Mouse (Mus musculus) A20 (cell line): Measurements from ENCODE around the gene Sowahd.
A peak's percentile ranks its signal among the peaks of the same experiment; 100 is the strongest.
"Not testable (repeated sequence)": the region's sequence is repeated elsewhere in the genome, so short reads cannot be mapped to it uniquely, and the experiment has no call there.

Experiments
- DNase-seq: peaks from one replicate; pipeline ENCODE4 v3.0.0-alpha.2; 2011; ENCODE audit warnings: low read depth, low spot score

The Sowahd gene

DNA sequence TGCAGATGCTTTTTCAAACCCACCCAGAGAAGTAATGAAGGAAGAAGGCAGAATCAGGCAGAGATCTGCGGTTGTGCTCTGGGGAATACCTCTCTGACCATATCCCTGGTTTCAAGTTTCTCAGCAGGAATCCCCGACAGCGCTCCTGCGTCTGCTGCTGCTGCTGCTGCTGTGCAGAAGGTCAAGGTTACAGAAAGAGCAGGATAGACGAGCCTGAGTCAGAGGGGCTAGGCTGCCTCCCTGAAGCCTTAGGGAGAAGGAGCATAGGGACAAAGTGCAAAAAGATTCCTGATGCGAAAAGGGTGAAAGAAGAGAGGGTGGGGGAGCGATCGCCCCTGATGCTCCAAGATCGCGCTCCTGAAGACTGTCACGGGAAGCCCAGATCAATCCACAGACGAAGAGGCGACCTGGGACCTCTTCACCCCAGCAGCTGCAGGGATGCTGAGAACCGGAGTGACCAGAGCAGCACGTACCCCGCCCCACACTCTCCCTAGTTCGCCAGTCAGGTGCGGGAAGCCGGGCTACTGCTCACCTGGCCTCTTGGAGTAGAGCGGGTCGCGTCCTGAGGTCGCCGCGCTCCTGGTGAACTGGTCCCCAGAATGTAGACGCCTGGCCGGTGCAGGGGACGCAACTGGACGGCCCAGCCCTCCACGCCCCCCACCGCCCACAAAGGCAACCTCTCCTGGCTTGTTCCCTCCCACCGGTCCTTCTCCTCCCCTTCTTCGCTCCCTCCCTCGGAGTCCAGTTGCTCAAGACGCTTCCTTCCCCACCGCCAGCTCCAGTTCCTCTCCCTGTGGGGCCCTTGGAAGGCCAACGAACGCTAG, at the start of gene Sowahd:
TSS of gene Sowahd (plus strand) at position 780 of the 824 bp plus-strand sequence.
- DNase-seq: no peak

DNA sequence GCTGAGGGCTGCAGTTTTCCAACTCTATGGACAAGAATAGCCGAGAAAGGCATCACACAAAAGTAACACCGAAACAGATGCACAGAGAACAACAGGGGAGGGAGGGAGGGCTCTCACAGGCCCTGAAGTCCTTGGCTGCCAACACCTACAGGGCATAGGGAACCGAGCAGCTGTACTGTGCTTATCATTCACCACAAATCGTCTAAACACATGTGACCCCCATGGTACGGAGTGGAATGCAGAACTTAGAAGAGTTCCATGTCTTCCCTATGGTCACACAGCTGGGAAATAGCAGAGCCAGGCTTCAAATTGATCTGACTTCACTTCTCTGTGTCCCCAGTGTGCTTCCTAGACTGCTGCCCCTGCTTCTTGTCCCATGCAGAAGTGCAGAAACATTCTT, 34.8 kb upstream of the Sowahd start:
- DNase-seq: no peak

DNA sequence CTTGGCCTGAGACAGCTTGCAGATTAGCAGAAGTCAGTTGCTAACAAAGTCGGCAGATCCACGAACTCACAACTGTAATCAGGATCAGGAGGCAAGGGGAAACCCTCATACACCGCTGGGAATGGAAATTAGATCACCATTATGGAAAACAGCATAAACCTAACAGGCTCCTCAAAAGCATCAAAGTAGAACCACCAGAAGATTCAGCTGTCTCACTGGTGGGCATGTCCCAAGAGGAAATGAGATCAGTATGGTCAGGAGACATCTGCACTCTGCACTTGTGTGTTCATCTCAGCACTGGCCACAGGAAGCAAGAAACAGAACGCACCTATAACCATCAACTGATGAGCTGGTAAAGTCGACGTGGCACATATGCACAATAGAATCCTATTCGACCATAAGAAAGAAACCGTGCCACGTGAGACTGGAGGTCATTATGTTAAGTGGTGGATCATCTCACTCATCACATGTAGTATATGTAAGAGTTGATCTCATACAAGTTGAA, 30.4 kb upstream of the Sowahd start:
- DNase-seq: no peak

DNA sequence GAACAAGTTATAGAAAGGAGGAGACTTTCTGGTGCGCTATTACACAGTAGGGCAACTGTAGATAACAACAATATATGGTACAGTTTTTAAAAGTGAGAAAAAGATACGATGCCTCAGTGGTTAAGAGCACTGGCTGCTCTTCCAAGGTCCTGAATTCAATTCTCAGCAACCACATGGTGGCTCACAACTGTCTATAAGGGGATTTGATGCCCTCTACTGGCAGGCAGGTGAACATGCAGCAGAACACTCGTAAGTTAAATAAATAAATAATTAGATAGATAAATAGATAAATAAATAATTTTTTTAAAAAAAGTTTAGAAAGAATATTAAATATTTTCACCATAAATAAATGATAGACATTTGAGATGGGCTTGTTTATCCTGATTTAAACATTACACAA, 29.6 kb upstream of the Sowahd start:
- peak; percentile 47 for DNase-seq

DNA sequence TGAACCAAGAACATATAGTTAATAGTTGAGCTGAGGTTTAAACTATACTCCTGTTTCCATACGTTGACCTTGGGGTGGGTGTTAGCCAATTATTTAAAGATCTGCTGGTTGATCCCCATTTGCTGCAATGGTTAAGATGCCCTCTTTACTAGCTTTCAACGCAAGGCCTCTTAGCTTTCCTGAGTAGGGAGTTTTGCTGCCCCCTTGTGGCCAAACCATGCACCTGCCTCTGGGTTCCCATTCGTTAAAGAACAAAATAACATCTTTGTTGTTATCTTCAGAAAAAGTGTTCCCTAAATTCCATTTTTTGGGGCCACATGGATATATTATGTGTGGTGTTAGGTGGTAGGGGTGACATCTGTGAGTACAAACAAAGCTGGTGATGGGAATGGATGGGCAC, 26.0 kb upstream of the Sowahd start:
- peak; percentile 55 for DNase-seq

DNA sequence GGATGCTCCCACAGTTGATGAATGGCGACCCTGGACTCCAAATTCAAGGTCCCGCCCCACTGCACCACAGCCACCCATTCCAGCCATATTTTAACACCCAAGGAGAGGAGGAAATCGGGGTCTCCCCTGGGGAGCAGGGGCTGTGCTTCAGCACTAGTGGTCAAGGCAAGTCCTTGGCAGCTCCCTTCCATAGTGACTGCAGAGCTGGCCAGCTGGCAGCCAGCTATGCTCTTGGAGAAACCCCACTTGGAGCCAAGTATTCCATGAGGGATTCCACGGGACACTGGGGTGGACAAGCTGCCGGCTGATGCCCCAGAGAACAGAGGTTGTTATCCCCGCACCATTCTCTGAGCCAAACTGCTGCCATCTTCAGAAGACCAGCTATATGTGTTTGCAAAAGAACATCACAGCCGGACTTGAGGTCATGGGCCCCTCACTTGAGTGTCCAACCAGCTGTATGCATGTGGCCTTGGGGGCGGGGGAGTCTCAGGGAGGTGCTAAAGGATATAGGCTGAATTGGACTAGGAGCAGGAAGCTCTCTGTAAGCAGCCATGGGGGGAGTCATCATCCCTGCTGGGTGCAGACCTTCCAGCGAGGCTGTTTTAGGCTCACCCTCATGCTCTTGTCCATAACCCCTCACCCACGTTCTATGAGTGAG, 24.9 kb upstream of the Sowahd start:
- no peak for DNase-seq

DNA sequence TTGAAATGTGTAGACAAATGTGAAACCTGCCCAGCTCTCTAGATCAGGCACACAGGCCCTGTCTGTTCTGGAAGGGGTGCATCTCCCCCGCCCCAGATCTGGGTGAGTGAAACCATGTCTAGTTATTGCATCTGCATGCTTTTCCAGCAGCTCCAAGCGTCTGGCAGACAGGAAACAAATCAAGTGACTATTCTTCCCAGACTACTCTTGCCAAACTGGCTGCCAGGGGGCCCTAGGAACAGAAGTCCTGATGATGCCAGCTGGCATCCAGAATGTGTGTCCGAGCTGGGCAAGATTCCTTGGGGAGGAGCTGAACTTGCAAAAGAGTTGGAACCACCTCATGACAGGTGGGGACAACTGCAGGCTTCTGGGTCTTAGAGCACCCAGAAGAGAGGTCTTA, 20.3 kb upstream of the Sowahd start:
- no peak for DNase-seq

DNA sequence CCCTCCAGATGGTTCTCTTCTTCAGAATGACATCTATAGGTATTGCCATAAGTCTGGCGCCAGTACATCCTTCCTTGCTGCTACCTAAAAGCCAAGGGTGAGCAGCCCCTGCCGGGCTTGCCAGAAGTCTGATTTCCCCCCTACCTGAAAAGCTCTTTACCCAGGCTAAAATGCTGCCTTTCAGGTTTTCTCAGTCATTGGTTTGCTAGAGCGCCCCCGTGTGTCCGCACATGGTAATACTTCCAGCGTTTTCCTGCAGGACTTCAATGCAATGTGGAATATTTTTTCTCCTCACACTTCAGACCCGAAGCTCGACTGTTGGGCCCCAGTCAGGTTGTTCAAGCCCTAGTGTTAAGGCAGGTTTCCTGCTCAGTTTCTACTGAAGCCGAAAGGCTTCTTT, 5.9 kb upstream of the Sowahd start:
- DNase-seq: peak; percentile 35

DNA sequence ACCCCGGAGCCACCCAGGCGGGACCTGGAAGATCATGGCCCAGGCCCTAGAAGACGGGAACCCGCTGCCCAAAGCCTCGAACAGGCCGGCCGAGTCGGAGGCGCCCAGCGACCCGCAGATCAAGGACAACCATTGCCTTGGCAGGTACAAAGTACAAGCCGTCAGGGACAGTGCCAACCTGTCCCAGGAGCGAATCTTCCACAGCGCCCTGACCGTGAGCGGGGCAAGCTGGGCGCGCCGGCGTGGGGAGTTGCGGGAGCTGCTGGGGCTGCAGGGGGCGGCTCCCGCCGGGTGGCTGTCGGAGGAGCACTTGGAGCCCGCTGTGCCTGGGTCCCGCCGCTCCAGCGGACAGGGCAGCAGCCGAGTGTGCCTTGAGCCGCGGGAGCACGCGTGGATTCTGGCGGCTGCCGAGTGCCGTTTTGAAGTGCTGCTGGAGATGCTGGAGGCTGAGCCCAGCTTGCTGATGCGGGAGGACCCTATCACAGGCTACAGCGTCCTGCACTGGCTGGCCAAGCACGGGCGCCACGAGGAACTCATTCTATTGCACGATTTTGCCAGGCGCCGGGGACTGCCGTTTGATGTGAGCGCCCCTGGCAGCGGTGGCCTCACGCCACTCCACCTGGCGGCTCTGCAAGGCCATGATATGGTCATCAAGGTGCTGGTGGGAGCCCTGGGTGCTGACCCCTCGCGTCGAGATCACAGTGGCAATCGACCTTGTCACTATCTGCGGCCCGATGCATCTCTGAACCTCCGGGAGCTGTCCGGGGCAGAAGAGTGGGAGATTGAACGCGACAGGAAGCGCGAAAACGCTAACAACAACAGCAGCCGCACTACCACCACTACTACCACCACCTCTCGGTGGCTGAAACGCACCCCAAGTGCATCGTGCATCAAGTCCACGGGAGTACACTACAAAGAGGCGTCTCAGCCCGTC, 512 bp downstream of the Sowahd start:
- DNase-seq: no peak

DNA sequence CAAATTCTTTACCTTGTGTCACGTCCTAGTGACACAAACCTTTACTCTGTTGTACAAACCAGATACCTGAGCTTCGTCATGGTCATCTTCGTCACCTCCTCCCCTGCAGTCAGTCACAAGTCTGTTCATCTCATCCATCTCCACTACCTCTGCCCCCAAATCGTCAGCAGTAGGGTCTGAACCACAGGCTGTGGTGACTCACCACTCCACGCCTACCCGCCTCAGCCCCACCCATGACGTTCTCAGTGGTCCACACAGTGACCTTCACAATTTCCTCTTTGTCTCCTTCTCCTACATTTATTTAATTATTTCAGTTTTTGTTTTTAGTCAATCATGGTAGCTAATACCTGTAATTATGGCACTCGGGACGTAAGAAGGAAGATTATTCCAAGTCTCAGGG, 15.3 kb downstream of the Sowahd start:
- DNase-seq: no peak

DNA sequence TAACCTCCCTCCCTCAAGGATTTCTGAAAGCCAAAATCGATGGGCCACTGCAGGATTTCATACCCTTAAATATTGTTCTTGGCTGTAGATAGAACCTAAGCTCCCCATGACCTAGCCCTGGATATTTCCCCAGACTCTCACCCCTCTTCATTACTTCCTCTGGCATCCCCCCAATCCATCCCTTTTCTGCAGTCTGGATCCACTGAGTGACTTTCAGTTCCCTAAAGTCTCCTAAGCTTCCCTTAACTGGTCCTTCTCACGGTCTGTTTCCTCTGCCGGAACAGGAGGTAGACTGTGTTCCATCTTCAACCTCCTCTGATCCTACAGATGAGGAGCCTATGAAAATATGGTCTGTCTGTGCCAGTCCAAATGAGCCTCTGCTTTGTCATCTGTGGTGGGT, 18.7 kb downstream of the Sowahd start:
- DNase-seq: no peak

DNA sequence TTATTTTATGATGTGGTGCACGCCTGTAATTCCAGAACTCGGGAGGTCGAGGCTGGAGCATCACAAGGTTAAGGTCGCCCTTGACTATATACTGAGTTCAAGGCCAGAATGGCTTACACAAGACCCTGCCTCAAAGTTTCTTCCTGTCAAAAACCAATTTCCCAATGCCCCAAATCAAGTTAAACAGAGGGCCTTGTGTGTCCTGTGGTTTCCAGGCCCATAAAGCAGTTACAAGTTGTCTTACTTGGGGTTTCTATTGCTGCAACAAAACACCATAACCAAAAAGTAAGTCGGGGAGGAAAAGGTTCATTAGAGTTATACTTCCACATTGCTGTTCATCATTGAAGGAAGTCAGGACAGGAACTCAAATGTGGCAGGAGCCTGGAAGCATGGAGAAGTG, 20.1 kb downstream of the Sowahd start:
- no peak for DNase-seq

DNA sequence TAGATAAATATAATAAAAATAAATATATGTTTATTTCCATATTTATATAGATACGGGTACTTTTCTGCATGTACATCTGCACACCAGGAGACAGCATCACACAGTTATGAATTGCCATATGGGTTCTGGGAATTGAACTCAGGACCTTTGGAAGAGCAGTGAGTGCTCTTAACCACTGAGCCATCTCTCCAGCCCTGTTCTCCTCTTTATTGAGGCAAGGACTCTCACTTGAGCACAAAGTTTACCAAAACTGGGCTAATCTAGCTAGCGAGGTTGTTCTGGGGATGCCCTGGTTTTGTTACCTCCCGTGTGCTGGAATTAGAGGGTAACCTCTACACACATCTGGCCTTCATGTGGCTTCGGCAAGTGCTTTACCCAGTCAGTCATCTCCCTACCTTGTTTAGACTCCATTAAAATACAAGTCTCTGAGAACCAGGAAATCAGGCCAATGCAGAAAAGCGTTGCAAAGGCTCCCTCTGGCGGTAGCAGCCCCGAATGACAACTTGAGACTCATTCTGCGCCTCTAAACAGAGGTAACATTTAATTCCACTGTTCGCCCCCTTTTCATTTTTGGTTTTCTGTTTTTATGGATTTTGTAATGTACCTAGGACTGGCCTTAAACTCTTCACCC, 25.7 kb downstream of the Sowahd start:
- peak; percentile 60 for DNase-seq

DNA sequence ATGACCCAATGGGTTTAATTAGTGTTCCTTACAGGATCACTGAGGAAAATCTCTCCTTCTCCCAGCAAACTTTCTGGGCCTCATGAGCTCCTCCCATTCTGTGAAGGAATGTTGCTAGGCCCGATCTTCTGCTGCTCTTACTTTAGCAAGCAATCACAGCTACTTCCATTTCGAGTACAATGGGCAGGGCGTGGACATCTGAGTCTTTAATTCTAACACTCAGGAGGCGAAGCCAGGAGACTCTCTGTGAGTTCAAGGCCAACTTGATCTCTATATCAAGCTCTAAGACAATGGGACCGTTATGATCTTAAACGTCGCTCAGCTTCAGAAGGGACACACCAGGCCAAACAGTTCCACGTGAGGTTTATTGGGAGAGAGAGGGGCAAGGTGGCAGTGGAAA, 28.0 kb downstream of the Sowahd start:
- DNase-seq: no peak

DNA sequence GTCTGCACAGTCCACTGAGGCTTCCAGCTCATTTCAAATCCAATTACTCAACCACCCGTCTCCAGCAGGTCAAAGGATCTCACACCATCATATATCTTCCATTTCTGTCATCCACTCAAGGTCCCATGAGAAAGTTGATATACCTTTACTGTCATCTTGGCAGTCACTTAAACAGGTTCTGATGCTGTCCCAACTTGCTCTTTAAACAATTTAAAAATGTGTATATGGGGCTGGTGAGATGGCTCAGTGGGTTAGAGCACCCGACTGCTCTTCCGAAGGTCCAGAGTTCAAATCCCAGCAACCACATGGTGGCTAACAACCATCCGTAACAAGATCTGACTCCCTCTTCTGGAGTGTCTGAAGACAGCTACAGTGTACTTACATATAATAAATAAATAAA, 31.7 kb downstream of the Sowahd start:
- not testable (repeated sequence) for DNase-seq

DNA sequence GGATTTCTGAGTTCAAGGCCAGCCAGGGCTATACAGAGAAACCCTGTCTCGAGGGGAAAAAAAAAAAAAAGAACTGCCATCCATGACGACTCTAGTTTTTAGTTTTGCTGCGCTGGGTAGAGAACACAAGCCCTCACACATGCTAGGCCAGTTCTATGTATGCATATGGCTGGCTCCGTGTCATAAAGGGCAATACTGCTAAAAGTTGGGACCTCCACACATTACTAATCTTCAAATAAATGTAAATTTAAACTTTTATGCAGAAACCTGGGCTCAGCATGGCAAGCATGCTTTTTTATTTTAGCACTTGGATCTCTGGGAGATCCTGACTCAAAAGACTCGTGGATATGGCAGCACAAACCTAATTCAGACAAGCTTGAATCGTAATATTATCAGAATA, 32.5 kb downstream of the Sowahd start:
- DNase-seq: no peak

DNA sequence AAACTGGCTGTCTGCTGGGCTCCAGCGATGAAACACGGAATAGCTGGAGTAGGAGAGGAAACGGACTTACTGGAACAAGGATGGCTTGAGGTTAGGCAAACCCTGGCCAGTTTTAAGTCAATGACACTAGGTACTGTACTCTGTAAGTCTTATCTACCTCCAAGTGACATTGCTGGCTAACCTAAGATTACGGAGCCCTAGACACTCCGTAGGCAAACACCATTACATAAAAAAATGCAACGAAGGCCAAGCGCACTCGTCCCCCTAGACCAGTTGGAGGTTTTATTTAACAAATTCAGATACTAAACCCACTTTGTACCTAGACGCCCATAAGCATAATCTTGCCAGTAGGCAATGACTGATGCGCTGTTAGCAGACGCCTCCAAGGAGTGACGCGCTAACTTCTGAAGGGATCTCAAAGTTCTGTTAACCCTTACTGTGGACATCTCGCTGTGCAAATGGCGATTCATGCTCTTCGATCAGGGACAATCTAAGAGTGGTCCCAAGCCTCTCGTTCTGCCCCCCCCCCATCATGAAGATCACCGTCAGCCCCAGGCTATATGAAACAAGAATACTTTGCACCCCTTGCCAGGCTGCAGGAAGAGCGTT, 35.8 kb downstream of the Sowahd start:
- DNase-seq: peak; percentile 17

DNA sequence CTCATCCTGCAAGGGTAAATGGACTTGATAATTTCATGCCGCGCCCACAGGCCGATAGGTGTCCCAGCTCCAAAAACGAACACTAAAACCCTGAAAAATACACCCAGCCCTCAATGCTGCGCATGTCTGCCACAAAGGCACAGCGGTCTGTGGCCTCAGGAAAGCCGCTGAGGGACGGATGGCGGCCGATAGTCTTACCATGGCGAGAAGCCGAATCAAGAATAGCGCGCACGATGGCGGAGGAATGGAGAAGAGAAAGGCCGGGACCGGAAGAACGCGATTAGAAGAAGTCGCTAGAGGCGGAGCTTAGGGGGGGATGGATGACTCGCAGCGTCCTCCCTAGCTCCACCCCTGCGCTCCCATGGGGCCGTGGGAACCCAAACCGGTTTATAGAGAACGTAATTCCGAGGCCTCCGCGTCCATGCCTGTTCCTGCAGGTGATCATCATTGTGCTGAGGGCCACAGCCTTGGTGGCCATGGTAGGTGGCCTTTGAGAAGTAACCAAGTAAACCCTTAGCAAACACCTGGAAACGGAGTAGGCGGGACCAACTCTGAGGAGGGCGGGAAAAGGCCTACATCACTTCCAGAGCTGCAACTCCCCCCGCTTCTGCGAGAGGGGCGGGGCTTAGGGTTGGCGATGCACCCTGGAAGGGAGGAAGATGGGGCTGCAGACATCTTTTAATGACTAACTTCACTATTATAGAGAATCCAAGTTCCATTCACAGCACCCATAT, 36.4 kb downstream of the Sowahd start, which contains the start of gene Rpl39:
TSS of gene Rpl39 (minus strand) at position 476 of the 734 bp plus-strand sequence.
- peak; percentile 92 for DNase-seq

DNA sequence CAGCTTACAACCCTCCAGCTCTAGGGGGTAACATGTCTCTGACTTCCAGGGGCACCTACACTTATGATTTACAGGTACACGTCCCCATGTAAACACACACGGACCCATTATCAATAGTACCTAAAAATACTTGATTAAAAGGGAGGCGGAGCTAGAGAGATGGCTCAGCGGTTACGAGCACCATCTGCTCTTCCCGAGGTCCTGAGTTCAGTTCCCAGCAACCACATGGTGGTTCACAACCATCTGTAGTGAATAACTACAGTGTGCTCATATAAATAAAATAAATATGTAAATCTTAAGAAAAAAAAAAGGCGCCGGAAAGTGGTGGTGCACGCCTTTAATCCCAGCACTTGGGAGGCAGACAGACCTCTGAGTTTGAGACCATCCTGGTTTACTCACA, 37.0 kb downstream of the Sowahd start:
- no peak for DNase-seq

DNA sequence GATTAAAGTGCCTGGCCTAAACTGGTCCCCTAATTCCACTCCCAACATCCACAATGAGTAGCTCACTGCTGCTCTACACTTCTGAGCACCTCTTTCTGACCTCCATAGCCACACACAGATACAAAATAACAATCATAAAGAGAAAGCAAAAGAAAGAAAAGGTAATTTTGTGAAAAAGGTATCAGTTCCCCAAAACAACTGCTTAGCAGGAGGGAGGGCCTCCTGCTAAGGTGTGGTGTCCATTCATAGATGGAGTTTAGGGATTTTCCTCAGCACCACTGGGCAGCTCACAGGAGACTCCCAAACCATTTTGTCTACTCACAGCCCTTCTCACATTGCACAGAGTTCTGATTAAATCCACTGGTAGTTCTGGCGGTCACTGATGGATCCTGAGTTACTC, 40.1 kb downstream of the Sowahd start:
- DNase-seq: peak; percentile 41
